Mouse (Mus musculus) c-Kit-positive CD71-negative TER-119-negative erythroid progenitor cells, embryonic 14.5 days (primary cell): ENCODE data around the gene Naglu.

ENCODE experiments used
- DNase-seq: peaks from one replicate; pipeline ENCODE4 v3.0.0-alpha.2; 2013; ENCODE audit warnings: low read depth

Gene Naglu

GRCm38 (mm10) chr11:101069391-101070188 lies at the start of gene Naglu:
TSS of gene Naglu (plus strand) at chr11:101070012.
- DNase-seq, result peak; percentile 77

GRCm38 (mm10) chr11:101023371-101023770 lies 46.4 kb upstream of the Naglu start:
- no peak for DNase-seq

- DNase-seq, result no peak
Measured at GRCm38 (mm10) chr11:101024001-101024400, 45.8 kb upstream of the Naglu start.

GRCm38 (mm10) chr11:101027121-101027520 lies 42.7 kb upstream of the Naglu start:
- DNase-seq, result no peak

- no peak for DNase-seq
Measured at GRCm38 (mm10) chr11:101029320-101029719, 40.5 kb upstream of the Naglu start.

GRCm38 (mm10) chr11:101030136-101030807 lies 39.5 kb upstream of the Naglu start:
- DNase-seq, result no peak

- DNase-seq, result no peak
Measured at GRCm38 (mm10) chr11:101030808-101031156, 39.0 kb upstream of the Naglu start.

GRCm38 (mm10) chr11:101031470-101031869 lies 38.3 kb upstream of the Naglu start:
- no peak for DNase-seq

GRCm38 (mm10) chr11:101033856-101034500 lies 35.8 kb upstream of the Naglu start:
- no peak for DNase-seq

GRCm38 (mm10) chr11:101034614-101035327 lies 35.0 kb upstream of the Naglu start:
- no peak for DNase-seq

- no peak for DNase-seq
Measured at GRCm38 (mm10) chr11:101035328-101035695, 34.5 kb upstream of the Naglu start.

GRCm38 (mm10) chr11:101037795-101038194 lies 32.0 kb upstream of the Naglu start:
- DNase-seq, result no peak

GRCm38 (mm10) chr11:101045826-101046225 lies 24.0 kb upstream of the Naglu start:
- DNase-seq, result no peak

- no peak for DNase-seq
Measured at GRCm38 (mm10) chr11:101046440-101046839, 23.4 kb upstream of the Naglu start.

- no peak for DNase-seq
Measured at GRCm38 (mm10) chr11:101047502-101047901, 22.3 kb upstream of the Naglu start.

- no peak for DNase-seq
Measured at GRCm38 (mm10) chr11:101050359-101050758, 19.5 kb upstream of the Naglu start.

- no peak for DNase-seq
Measured at GRCm38 (mm10) chr11:101051051-101051493, 18.7 kb upstream of the Naglu start.

GRCm38 (mm10) chr11:101051617-101052016 lies 18.2 kb upstream of the Naglu start:
- DNase-seq, result no peak

- no peak for DNase-seq
Measured at GRCm38 (mm10) chr11:101052751-101053473, 16.9 kb upstream of the Naglu start.

GRCm38 (mm10) chr11:101053974-101054373 lies 15.8 kb upstream of the Naglu start:
- no peak for DNase-seq

- DNase-seq, result no peak
Measured at GRCm38 (mm10) chr11:101055418-101055817, 14.4 kb upstream of the Naglu start.

- DNase-seq, result no peak
Measured at GRCm38 (mm10) chr11:101056885-101057284, 12.9 kb upstream of the Naglu start.
